Mouse (Mus musculus): ENCODE data around the gene Mdfi.

- peak; percentile 98 for TF ChIP-seq CTCF (IDR thresholded peaks at IDR 0.05; ENCODE audit: low read depth)
- TF ChIP-seq EP300 (optimal IDR thresholded peaks at IDR 0.05) = no peak
These were observed 41.1 kb downstream of the Mdfi start for GRCm38 (mm10) chr17:47793377-47793776.

Data from stomach, postnatal 0 days (tissue).